Mouse (Mus musculus) G1E (cell line): Measurements from ENCODE around the gene Irf2. TPM values are rescaled to one million over a fixed set of nuclear protein-coding genes. Genes with fewer than 3 reads are reported as not detected.

ENCODE experiments used
- ATAC-seq: 2 replicates; pipeline ENCODE4 v1.8.0; 2016; ENCODE audit warnings: mild to moderate bottlenecking; ENCODE audit not compliant: insufficient number of reproducible peaks, poor library complexity, low FRiP score, severe bottlenecking; ENCODE audit errors: extremely low read depth
- DNase-seq: peaks from one replicate; pipeline ENCODE4 v3.0.0; 2012; ENCODE audit warnings: low spot score
- H3K27me3 ChIP-seq: 2 replicates; pipeline ENCODE4 v1.6.1; 2012; ENCODE audit warnings: mild to moderate bottlenecking, low read length, inconsistent platforms; ENCODE audit not compliant: insufficient read depth
- H3K36me3 ChIP-seq: replicated peaks from 2 replicates; pipeline ENCODE3; 2012; ENCODE audit warnings: mild to moderate bottlenecking, inconsistent platforms
- H3K4me1 ChIP-seq: 2 replicates; pipeline ENCODE4 v1.6.1; 2012; ENCODE audit warnings: low read depth, low read length, inconsistent platforms, mixed read lengths; ENCODE audit not compliant: insufficient read depth
- H3K4me3 ChIP-seq: 2 replicates; pipeline ENCODE4 v1.5.1; 2012; ENCODE audit warnings: low read depth, mild to moderate bottlenecking, inconsistent platforms, low read length, moderate library complexity, mixed read lengths
- H3K9me3 ChIP-seq: replicated peaks from 2 replicates; pipeline ENCODE4 v1.6.1; 2012; ENCODE audit warnings: inconsistent platforms
- CTCF ChIP-seq: IDR thresholded peaks from 2 replicates; pipeline ENCODE4 v1.5.1; 2012; ENCODE audit warnings: low read depth, low read length, inconsistent platforms, mixed read lengths
- GATA1 ChIP-seq: IDR thresholded peaks from 2 replicates; pipeline ENCODE4 v1.6.1; 2012; ENCODE audit warnings: borderline replicate concordance, low read length, inconsistent platforms, mixed read lengths
- GATA2 ChIP-seq: IDR thresholded peaks from 2 replicates; pipeline ENCODE4 v1.6.1; 2012; ENCODE audit warnings: low read depth, low read length, inconsistent platforms, borderline replicate concordance
- POLR2AphosphoS5 ChIP-seq: IDR thresholded peaks from 2 replicates; pipeline ENCODE4 v1.6.1; 2012; ENCODE audit warnings: low read depth, low read length, inconsistent platforms; ENCODE audit not compliant: insufficient replicate concordance
- TAL1 ChIP-seq: conservative IDR thresholded peaks from 2 replicates; pipeline ENCODE4 v1.6.1; 2012; ENCODE audit warnings: low read depth, low read length, inconsistent platforms, mixed read lengths
- polyA plus RNA-seq: library from polyadenylated mRNA; stranded (reverse); fragments of >175 nt; gene quantifications from 2 replicates; pipeline ENCODE4 v1.2.3, GENCODE M21; 2012
- total RNA-seq, 2 experiments: library from RNA; stranded (forward) in 1 of 2; stranded (reverse) in 1 of 2; fragments of 200-1000 nt in 1 of 2; fragments of >200 nt in 1 of 2; fragmentation: Nextera tagmentation in 1 of 2; gene quantifications; 2 replicates each; pipeline ENCODE4 v1.2.3; 2014 to 2017

The Irf2 gene
- total and polyA plus RNA-seq, 3 experiments, result 13.4 to 111 (median 16.3) TPM

DNA sequence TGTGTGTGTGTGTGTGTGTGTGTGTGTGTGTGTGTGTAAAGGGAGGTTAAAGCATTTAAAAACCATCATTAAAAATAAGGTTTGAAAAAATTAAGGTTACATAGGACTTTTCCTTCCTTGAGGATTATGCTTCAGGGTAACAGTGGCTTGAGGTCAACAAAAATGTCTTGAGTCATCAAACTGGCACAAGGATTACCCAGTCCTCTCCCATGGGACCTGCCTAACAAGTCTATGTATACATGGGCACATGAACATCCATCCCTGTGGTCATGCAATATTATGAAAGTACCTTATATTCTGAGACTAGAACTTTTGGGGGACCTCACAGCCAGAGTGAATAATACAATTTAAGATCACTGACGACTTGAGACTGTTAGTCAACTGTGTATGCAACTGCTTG, 125.9 kb downstream of the Irf2 start:
- ATAC-seq (no peak), DNase-seq (no peak)
- Histone ChIP-seq H3K36me3 (no peaks in the 10 kb centered on the region), H3K27me3 (peaks cover 7% of the 10 kb centered on the region; the same call in 1 of the 2 replicates), H3K4me3 (no peak overlapping the region), H3K4me1 (peaks cover 3% of the 10 kb centered on the region; the same call in 1 of the 2 replicates), H3K9me3 (no peaks in the 10 kb centered on the region)
- no peak for TF ChIP-seq CTCF

DNA sequence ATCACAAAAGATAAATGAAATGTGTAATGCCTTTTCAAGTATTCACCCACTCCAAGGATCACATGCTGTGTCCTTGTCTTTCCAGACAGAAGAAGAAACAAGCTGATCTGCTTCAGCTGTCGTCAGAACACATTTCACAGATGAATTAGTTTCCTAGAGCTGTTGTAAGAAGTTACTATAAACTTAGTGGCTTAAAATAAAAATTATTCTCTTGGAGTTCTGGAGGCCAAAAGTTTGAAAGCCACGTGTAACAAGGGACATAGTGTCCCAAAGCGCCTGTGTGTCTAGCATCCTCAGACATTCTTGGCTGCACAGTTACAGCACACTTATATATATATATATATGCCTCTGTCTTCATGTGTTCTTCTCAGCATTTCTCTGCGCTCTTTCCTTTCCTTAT, 127.9 kb downstream of the Irf2 start:
- Histone ChIP-seq H3K36me3 (no peaks in the 10 kb centered on the region), H3K9me3 (no peaks in the 10 kb centered on the region), H3K27me3 (peaks cover 7% of the 10 kb centered on the region; the same call in 1 of the 2 replicates), H3K4me3 (no peak overlapping the region), H3K4me1 (0 out of 2 replicates have a peak, but pooled peaks cover 3% of the 10 kb centered on the region)
- no peak for TF ChIP-seq CTCF
- no peak for TF ChIP-seq GATA1
- no peak for TF ChIP-seq TAL1
- TF ChIP-seq POLR2AphosphoS5, result no peak
- no peak for TF ChIP-seq GATA2
- ATAC-seq (no peak), DNase-seq (no peak)

DNA sequence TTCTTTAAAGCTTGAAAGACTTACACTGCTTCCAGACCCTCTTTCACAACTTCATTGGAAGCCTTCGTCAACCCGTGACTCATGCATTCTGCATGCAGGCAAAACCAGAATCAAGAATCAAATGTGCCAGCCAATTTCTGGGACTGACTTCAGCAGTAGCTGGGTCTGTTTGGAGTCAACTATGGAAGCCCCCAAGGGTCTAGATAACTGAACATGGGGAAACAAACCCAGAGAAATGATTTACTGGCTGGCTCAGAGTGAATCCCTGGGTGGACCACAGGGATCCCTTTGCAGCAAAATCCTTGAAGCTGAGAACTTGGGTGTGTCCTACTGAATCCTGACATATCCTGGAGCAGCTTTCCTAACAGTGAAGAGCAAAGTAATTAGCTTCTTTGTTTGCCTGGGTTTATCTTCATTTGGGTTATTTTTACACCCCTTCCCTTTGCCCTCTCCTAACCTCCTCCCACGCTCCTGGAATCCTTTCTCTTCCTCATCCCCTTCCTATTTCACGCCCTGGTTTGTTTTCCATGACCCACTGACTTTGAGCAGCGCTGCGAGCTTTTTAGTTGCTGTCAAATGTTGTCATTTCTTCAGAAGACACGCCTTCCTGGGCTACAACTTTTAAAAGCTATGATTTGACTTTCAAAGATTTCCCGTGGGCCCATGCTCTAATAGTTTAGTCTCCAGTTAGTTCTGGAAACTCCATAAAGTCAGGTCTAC, 129.0 kb downstream of the Irf2 start:
- H3K4me3 ChIP-seq, result no peak overlapping the region
- H3K4me1 ChIP-seq, result 0 out of 2 replicates have a peak, but pooled peaks cover 3% of the 10 kb centered on the region
- no peaks in the 10 kb centered on the region for H3K9me3 ChIP-seq
- DNase-seq (no peak), ATAC-seq (no peak)
- TF ChIP-seq POLR2AphosphoS5 (no peak), GATA2 (no peak), TAL1 (no peak), GATA1 (no peak), CTCF (no peak)
- H3K36me3 ChIP-seq, result no peaks in the 10 kb centered on the region
- peaks cover 5% of the 10 kb centered on the region; the same call in 1 of the 2 replicates for H3K27me3 ChIP-seq

DNA sequence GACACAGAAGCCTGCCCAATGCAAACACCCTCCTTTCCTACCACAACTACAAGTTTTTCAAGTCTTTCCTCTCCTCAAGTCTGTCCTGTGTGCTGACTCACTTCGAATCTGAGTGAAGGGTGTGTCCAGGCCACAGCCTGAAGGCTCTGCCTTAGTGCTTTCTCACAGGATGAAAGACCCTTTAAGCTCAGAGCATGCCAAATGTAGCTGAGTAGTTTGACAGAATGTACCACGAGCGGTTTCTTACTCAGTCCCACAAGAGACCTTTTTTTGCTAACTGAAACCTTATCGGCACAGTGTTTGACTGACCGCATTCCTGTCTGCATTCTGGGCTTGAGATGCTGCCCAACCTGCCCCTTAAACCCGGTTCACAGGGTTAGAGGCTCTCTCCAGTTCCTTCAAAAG, 130.0 kb downstream of the Irf2 start:
- 0 out of 2 replicates have a peak, but pooled peaks cover 3% of the 10 kb centered on the region for H3K4me1 ChIP-seq
- H3K4me3 ChIP-seq, result no peak overlapping the region
- H3K9me3 ChIP-seq, result no peaks in the 10 kb centered on the region
- peaks cover 5% of the 10 kb centered on the region; the same call in 1 of the 2 replicates for H3K27me3 ChIP-seq
- no peak for ATAC-seq
- no peaks in the 10 kb centered on the region for H3K36me3 ChIP-seq
- DNase-seq, result no peak
- TF ChIP-seq TAL1, result no peak
- no peak for TF ChIP-seq CTCF
- TF ChIP-seq POLR2AphosphoS5, result no peak
- no peak for TF ChIP-seq GATA1
- TF ChIP-seq GATA2, result no peak

DNA sequence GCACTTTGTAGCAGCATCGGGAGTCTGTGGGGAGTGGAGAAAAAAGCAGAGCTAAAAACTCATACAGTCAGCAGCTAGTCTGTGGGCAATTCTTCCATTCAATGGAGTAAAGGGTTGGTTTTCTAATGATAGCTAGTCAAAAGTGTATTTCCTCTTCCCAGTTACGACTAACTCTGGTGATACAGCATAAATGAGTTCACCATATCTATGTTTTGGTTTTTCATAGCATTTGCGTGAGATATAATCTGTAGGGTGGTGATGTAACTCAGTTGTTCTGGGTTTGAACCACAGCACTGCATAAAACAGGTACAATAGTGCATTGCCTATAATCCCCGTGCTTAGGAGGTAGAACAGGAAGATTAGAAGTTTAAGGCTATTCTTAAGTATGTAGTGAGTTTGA, 131.6 kb downstream of the Irf2 start:
- ATAC-seq, result no peak
- H3K27me3 ChIP-seq, result no peaks in the 10 kb centered on the region
- no peaks in the 10 kb centered on the region for H3K9me3 ChIP-seq
- no peak overlapping the region for H3K4me3 ChIP-seq
- no peak for TF ChIP-seq GATA2
- no peak for TF ChIP-seq TAL1
- TF ChIP-seq CTCF, result no peak
- TF ChIP-seq GATA1, result no peak
- TF ChIP-seq POLR2AphosphoS5, result no peak
- no peaks in the 10 kb centered on the region for H3K36me3 ChIP-seq
- peaks cover 6% of the 10 kb centered on the region; the same call in 1 of the 2 replicates for H3K4me1 ChIP-seq
- no peak for DNase-seq

DNA sequence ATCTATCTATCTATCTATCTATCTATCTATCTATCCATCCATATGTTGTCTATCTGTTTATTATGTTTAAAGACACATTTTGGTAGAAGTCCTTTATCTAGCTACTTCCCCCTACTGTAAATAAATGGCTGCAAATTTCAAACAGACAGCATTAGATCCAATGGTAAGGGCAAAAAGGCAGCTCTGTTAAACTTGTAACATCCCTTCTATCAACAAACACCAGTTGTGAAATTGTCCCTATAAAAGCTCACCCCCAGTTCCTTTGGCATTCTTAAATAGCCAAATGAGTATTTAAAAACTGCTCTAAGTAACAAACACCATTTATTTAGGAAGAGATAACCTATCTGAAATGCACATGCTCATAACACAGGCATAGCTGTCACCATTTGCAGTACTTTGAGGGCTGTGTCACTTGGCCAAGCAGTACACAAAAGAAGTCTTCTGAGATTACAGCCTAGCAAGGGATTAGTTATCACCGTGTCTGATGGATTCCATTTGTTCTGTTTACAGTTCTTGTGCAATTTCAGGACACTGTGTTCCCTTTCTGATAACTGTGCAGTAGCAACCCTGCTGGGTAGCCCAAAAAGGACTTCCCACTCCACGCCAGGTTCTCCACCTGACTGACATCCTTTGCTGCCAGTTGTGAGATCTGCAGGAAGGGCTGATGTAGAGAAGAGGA, 136.2 kb downstream of the Irf2 start:
- Histone ChIP-seq H3K27me3 (0 out of 2 replicates have a peak, but pooled peaks cover 3% of the 10 kb centered on the region), H3K9me3 (no peaks in the 10 kb centered on the region), H3K4me1 (peaks cover 4% of the 10 kb centered on the region; the same call in 1 of the 2 replicates), H3K36me3 (no peaks in the 10 kb centered on the region), H3K4me3 (no peak overlapping the region)
- ATAC-seq (no peak), DNase-seq (no peak)
- TF ChIP-seq POLR2AphosphoS5 (no peak), CTCF (no peak), TAL1 (no peak), GATA2 (no peak), GATA1 (no peak)
